Mouse (Mus musculus): ENCODE measurements around the gene Alkbh6. TPM values are rescaled to one million over a fixed set of nuclear protein-coding genes. Genes with fewer than 3 reads are reported as not detected.

The Alkbh6 gene
- polyA plus RNA-seq (2012; rRNA removed) = 232 and 247 TPM in 2 replicates

GRCm38 (mm10) chr7:30308076-30309005 is at the start of gene Alkbh6:
Gene Alkbh6, plus strand, starts transcription at chr7:30308717.

GRCm38 (mm10) chr7:30279951-30280669 is 28.4 kb upstream of the Alkbh6 start, which contains the start of the genes Thap8 and Wdr62:
Gene Thap8, plus strand, starts transcription at chr7:30280094.
Gene Wdr62, minus strand, starts transcription at chr7:30280419.

GRCm38 (mm10) chr7:30291215-30292131 is 17.0 kb upstream of the Alkbh6 start, which contains the start of gene Clip3:
Gene Clip3, plus strand, starts transcription at chr7:30291728.

GRCm38 (mm10) chr7:30314721-30315155 is 6.2 kb downstream of the Alkbh6 start, which contains the start of gene Syne4:
Gene Syne4, plus strand, starts transcription at chr7:30314807.

GRCm38 (mm10) chr7:30321539-30322284 is 13.2 kb downstream of the Alkbh6 start, which contains the start of gene E130208F15Rik:
Gene E130208F15Rik, plus strand, starts transcription at chr7:30321740.

DNA sequence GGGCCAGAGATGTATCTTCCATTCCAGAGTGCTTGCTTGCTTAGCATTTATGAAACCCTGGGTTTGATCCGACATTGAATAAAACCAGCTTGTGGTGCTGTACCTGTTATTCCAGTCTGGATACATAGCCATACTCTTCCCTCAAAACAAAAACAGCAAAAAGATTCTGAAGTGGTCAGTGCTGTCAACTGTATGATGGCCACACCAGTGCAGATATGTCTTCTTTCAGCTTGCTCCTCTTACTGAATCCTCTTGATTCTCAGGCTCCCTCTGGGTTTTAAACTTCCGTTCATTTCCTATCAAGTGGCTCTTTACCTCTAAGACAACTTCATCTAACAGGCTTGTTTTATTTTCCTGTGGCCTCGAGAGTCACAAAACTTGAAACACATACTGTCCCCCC is 15.3 kb downstream of the Alkbh6 start, which contains the start of gene Sdhaf1:
TSS of gene Sdhaf1 (minus strand) at position 101 of the 400 bp plus-strand sequence.

DNA sequence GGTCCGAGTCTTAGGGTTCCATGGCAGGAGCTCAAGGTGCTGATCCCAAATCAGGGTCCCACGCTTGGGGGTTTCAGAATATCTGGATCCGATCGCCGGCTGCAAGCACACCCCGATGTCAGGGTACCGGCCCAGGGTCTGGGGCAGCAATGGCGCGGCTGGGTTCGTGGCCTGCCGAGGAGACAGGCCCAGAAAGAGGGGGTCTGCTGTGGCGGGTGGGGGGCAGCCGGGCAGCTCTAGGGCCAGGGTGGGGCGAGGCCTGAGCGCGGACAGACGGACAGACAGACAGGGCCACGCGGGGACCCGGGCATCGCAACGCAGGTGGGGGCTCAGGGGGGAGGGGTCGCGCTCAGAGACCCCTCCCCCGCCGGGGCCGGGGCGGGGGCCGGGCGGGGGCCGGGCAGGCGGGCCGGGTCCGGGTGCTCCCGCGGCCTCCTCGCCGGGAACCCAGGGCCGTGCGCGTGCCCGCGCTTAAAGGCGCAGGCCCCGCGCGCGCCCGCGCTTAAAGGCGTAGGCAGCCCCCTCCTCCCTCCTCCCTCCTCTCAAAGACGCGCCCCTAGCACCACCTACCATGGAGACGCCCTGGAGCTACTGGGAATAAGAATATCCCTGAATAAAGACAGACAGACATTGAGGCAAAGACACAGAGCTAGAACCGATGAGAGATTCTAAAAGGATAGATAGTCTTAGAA is 54.3 kb downstream of the Alkbh6 start, which contains the start of gene Lrfn3:
TSS of gene Lrfn3 (minus strand) at position 121 of the 692 bp plus-strand sequence.

Other genes with a start within 250 kb of the Alkbh6 start
- 0.25 and 0.52 TPM in 2 replicates for gene Zfp82, start 235.8 kb upstream of the Alkbh6 start, polyA plus RNA-seq (2012; rRNA removed)
- 0.17 TPM in 1 of 2 replicates, not detected in the other for gene Gm26920, start 218.3 kb upstream of the Alkbh6 start, polyA plus RNA-seq (2012; rRNA removed)
- 1.4 and 1.5 TPM in 2 replicates for gene Zfp566, start 218.2 kb upstream of the Alkbh6 start, polyA plus RNA-seq (2012; rRNA removed)
- gene Zfp260, start 213.9 kb upstream of the Alkbh6 start, polyA plus RNA-seq (2012; rRNA removed) = 16.3 and 17.8 TPM in 2 replicates
- gene Zfp382, start 186.8 kb upstream of the Alkbh6 start, polyA plus RNA-seq (2012; rRNA removed) = 1.4 and 1.6 TPM in 2 replicates
- gene Zfp146, start 139.0 kb upstream of the Alkbh6 start, polyA plus RNA-seq (2012; rRNA removed) = 15.8 and 17.8 TPM in 2 replicates
- gene Cox7a1, start 124.6 kb upstream of the Alkbh6 start, polyA plus RNA-seq (2012; rRNA removed) = 5.5 and 7.1 TPM in 2 replicates
- gene Capns1, start 109.9 kb upstream of the Alkbh6 start, polyA plus RNA-seq (2012; rRNA removed) = 713 and 1,238 TPM in 2 replicates
- gene Polr2i, start 76.8 kb upstream of the Alkbh6 start, polyA plus RNA-seq (2012; rRNA removed) = 136 and 192 TPM in 2 replicates
- 61.2 and 66.3 TPM in 2 replicates for gene Tbcb, start 76.4 kb upstream of the Alkbh6 start, polyA plus RNA-seq (2012; rRNA removed)
- not detected in 2 replicates for gene Ovol3, start 73.0 kb upstream of the Alkbh6 start, polyA plus RNA-seq (2012; rRNA removed)
- gene Thap8, start 28.6 kb upstream of the Alkbh6 start, polyA plus RNA-seq (2012; rRNA removed) = 0.30 and 0.32 TPM in 2 replicates
- gene Wdr62, start 28.3 kb upstream of the Alkbh6 start, polyA plus RNA-seq (2012; rRNA removed) = 28.0 and 38.0 TPM in 2 replicates
- gene Clip3, start 17.0 kb upstream of the Alkbh6 start, polyA plus RNA-seq (2012; rRNA removed) = 34.0 and 48.6 TPM in 2 replicates
- gene Syne4, start 6.1 kb downstream of the Alkbh6 start, polyA plus RNA-seq (2012; rRNA removed) = 46.3 and 55.1 TPM in 2 replicates
- 1.1 and 1.9 TPM in 2 replicates for gene E130208F15Rik, start 13.0 kb downstream of the Alkbh6 start, polyA plus RNA-seq (2012; rRNA removed)
- 30.7 and 44.4 TPM in 2 replicates for gene Sdhaf1, start 15.2 kb downstream of the Alkbh6 start, polyA plus RNA-seq (2012; rRNA removed)
- 32.0 and 32.3 TPM in 2 replicates for gene Lrfn3, start 54.1 kb downstream of the Alkbh6 start, polyA plus RNA-seq (2012; rRNA removed)
- 122 and 192 TPM in 2 replicates for gene Tyrobp, start 105.0 kb downstream of the Alkbh6 start, polyA plus RNA-seq (2012; rRNA removed)
- 10.0 and 17.3 TPM in 2 replicates for gene Hcst, start 111.1 kb downstream of the Alkbh6 start, polyA plus RNA-seq (2012; rRNA removed)
- gene Nfkbid, start 113.0 kb downstream of the Alkbh6 start, polyA plus RNA-seq (2012; rRNA removed) = 2.7 and 3.1 TPM in 2 replicates
- gene Aplp1, start 136.8 kb downstream of the Alkbh6 start, polyA plus RNA-seq (2012; rRNA removed) = 8.6 and 11.4 TPM in 2 replicates
- gene Kirrel2, start 149.0 kb downstream of the Alkbh6 start, polyA plus RNA-seq (2012; rRNA removed) = not detected in 2 replicates
- gene Nphs1, start 149.6 kb downstream of the Alkbh6 start, polyA plus RNA-seq (2012; rRNA removed) = not detected in 2 replicates
- gene Prodh2, start 184.9 kb downstream of the Alkbh6 start, polyA plus RNA-seq (2012; rRNA removed) = 0.24 and 0.52 TPM in 2 replicates
- gene Arhgap33, start 226.3 kb downstream of the Alkbh6 start, polyA plus RNA-seq (2012; rRNA removed) = 26.8 and 28.0 TPM in 2 replicates
- 35.0 and 43.0 TPM in 2 replicates for gene Hspb6, start 243.5 kb downstream of the Alkbh6 start, polyA plus RNA-seq (2012; rRNA removed)
- 16.8 and 22.1 TPM in 2 replicates for gene Proser3, start 243.6 kb downstream of the Alkbh6 start, polyA plus RNA-seq (2012; rRNA removed)

Measured in ovary, adult 2 months (tissue).